Mouse (Mus musculus) liver, adult 2 months (tissue): Measurements from ENCODE around the gene Pdxp.

Experiments
- CTCF ChIP-seq: fragments of 200-500 bp; IDR thresholded peaks from 2 replicates; pipeline ENCODE4 v1.5.1; 2011; ENCODE audit warnings: low read depth, low read length, control low read depth
- POLR2A ChIP-seq: fragments of 200-500 bp; IDR thresholded peaks from 2 replicates; pipeline ENCODE4 v1.6.1; 2011; ENCODE audit warnings: low read length, control low read depth; ENCODE audit not compliant: insufficient read depth; ENCODE audit errors: extremely low read depth

DNA sequence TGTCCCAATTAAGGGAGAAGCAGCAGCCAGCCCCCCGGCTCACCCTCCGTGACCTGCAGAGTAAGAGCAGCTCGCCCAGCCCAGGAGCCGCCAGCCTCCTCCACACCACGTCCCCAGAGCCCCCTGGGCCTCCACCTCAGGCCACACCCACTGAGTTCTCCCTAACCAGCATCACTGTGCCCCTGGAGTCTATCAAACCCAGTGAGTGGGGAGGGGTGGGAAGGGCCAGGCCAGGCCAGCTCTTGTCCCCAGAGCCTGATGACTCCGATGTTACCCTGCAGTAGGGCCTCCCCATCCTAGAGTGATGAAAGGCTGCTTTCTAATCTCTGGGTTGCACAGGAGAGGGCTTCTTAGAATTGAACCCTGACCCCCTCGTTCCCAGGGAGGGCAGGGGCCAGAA, 21.3 kb upstream of the Pdxp start:
- TF ChIP-seq POLR2A: no peak
- TF ChIP-seq CTCF: no peak
